Mouse (Mus musculus) embryo, embryonic 11 days (tissue): ENCODE data around the gene Sly.
"Not testable (repeated sequence)": the region's sequence is repeated elsewhere in the genome, so short reads cannot be mapped to it uniquely, and the experiment has no call there.

Experiments
- DNase-seq: peaks from one replicate; pipeline ENCODE4 v3.0.0-alpha.2; 2015

Sly gene

GRCm38 (mm10) chrY:57186888-57187287 lies at the start of gene Sly:
Sly (plus strand) TSS chrY:57187188.
- not testable (repeated sequence) for DNase-seq
